Mouse (Mus musculus): ENCODE data around the gene Twf2.
"Not testable (repeated sequence)": the region's sequence is repeated elsewhere in the genome, so short reads cannot be mapped to it uniquely, and the experiment has no call there.

Twf2 gene

DNA sequence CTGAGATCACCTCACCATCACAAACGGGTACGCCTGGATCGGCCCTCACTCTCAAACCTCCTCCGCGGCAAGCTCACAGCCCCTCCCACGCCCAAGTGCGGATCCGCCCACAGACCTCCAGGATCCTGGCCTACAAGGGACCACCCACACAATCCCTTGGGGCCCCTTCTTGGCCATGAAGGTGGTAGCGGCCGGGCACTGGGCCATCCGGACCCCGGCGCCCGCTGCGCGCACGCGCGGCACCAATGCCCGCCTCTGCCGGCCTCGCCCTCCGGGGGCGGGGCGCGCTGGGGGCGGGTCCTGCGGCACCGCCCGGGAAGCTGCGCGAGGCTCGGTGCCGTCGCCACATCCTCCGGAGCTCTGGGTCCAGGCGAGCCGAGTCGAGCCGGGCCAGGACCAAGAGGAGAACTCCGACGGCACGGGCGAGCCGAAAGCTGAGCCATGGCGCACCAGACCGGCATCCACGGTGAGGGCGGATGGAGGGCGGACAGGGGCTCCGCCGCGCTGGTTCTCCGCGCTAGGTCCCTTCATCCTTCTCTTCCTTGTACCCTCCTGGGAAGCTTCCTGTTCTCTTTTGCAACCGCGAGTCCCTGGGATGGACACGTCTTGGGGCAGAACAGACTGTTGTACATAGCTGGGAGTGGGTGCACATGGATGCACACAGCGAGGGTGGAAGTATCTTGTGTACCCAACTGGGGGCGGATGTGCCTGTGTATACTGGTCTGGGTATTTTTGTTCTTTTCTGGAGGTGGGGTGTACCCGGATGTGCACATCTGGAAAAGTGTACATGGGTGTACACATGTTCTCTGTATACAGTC is at the start of gene Twf2:
Twf2 (plus strand) TSS at position 290 of the 818 bp plus-strand sequence.
- peak; percentile 95 for DNase-seq (ENCODE audit: low spot score)

DNA sequence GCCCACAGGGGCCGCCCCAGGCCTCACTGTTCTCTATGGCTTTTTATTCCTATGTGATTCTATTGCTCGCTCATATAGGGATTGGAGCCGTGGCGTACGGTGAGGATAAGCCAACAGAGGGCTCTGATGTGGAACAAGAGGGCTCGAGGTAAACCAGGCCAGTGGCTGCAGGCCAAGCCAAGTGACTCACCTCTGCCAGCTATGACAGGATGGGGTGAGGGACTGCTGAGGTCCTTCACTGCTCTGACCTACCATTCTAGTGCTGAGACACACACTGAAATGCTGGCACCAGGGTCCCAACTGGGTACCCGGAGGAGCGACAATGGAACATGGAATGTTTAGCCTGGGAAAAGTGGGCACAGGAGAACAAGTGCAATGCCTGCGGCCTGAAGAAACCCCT is 48.8 kb upstream of the Twf2 start:
- no peak for DNase-seq (ENCODE audit: low spot score)

DNA sequence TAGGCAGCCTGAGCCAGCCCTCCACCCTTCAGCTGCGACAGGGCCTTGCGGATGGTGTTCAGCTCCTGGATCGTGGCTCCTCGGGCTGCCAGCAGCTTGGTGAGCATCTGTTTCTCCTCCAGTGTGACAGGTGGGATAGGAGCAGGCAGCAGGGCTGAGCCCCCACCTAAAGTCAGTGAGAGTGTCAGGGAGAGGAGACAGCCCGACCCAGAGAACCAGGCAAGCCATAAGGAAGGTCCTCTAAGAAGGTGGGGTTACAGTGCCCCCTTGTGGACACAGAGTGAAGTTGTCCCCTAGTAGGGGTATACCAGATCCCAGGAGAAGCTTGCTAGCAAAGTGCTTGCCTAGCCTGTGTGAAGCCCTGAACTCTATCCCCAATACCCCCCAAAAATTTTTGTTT is 46.5 kb upstream of the Twf2 start:
- peak; percentile 89 for DNase-seq (ENCODE audit: low spot score)

DNA sequence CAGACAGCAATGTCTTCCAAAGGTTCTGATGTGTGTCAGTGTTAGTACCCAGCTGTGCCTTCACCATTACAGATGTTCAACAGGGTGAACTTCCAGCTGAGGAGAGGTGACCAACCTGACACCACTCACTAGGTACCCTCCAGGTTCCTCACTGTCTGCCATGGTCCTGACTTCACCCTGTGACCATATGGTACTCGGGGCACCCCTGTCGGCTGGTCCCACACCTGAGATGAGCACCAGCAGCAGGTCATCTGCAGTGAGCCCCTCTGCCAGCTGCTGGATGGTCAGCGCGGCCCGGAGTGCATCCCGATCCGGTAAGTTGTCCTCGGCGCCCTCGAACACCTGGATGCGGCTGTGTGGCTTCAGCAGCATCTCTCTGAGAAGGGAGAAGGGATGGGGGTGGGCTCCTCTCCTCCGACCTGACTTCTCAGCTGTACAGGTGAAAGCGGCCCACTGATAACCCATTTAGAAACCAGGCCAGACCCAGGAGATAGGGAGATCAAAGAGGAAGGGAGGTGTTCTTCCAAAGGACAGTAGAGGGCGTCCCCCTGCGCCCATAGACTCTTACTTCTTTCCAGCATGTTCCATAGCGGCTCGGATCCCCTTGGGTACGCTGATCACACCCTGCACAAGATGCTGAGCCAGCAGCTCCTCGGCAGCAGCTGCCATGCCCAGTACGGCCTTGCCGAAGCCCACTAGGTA is 45.8 kb upstream of the Twf2 start:
- no peak for DNase-seq (ENCODE audit: low spot score)

DNA sequence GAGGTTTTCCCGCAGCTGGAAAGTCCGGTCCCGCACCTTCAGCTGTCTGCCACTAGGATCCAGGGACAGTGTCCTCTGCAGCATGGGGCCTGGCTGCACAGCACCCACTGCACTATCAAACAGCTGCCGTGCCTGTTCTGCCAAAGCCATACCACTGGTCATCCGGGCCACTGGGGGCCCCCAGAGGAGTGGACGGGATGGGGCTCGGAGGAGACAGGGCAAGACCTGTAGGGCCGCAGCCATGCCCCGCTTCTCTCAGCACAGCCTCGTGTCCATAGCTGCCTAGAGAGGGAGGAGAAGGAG is 45.3 kb upstream of the Twf2 start:
- DNase-seq (ENCODE audit: low spot score): no peak

DNA sequence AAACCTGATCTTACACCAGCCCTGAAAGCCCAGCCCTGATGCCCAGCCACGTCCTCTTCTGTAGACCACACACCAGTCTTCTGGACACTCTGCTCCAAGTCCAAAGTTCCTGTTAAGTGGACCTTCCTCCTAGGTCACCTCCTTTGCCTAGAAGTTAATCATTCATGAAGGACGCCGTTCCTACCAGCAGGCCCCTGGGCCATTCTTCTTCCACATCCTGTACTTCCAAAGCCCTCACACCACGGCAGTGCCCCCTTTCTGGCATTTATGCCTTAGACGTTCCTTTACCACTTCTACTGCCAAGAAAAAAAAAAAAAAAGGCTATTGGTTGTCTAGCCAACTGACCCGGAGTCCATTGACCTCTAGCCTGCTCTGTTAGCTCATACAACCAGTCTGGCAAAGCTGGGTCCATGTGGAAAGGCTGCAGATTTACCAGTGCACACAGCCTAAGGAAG is 44.8 kb upstream of the Twf2 start, which contains the start of gene Glyctk:
Glyctk (minus strand) TSS at position 102 of the 455 bp plus-strand sequence.
- DNase-seq (ENCODE audit: low spot score): no peak

DNA sequence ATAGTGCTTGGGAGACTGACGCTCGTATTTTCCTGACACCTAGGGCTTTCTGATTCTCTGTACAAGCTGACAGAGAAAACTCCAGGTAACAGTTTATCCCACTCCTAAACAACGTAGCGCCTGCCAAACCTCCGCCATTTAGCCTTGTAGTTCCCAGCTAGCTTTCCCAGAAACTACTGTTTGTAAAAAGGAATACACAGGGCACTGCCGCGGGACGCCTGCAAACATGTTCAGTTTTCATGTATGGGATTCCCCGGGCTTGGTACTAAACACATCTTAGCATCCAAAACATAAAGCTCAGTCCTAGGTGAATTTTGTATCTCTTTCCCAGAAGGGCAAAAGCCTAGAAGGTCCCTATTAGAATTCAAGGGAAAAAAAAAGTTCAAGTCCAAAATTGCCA is 43.7 kb upstream of the Twf2 start:
- DNase-seq (ENCODE audit: low spot score): no peak

DNA sequence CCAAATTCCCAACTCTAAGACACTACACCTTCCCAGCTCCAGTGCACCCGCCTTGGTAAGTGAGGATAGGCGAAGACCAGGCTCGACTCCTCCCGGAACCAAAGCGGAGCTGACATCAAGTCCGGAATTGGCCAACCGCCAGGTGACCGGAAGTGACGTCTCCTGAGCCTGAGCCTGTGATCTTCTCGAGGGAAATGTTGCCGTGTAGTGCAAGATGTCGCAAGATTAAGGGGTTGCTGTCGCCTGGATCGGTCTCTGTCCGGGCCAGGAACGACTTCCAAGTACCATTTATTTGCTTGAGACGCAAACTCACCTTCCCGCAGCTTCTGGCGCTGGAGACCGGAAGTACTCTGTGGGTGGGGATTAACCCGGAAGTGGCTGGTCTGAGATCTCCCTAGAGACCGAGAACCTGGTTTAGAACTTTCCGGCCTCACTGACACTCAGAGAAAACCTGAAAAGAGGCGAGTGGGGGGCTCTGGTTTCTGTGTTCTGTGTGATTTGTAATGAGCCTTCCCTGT is 43.1 kb upstream of the Twf2 start:
- peak; percentile 95 for DNase-seq (ENCODE audit: low spot score)

DNA sequence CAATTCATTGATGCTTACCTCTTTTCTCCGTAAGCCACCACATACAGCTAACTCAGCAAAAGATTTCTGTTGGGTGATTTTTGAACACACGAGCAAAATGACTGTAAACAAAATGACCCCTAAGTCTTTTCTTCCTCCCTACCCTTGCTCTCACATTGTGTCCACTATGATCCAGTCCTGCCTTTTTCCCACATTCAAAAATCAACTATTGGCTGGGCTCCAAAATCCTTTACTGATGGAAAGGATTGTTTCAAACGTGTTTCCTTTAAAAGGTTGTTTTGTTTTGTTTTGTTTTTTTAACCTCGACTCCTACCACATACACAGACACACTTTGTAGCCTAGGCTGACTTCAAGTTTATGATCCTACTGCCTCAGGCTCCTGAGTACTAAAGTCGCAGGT is 42.5 kb upstream of the Twf2 start:
- no peak for DNase-seq (ENCODE audit: low spot score)

DNA sequence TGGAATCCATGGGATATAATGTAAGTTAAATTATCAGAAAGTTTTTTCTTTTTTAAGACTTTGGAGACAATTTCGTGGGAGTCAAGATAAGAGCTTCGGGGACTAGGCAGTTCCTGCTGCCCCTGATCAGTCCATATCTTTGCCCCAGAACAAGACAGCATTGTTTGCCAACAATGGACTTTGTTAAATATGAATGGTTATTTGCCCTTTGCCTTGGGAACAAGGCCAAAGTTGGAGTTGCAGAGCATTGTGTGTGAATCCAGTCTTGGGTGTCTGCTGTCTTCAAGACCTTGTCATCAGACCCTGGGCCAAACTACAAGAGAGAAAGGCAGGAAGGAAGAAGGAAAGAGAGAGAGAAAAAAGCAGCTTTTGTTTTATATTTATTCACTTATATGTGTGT is 36.2 kb upstream of the Twf2 start:
- DNase-seq (ENCODE audit: low spot score): no peak

DNA sequence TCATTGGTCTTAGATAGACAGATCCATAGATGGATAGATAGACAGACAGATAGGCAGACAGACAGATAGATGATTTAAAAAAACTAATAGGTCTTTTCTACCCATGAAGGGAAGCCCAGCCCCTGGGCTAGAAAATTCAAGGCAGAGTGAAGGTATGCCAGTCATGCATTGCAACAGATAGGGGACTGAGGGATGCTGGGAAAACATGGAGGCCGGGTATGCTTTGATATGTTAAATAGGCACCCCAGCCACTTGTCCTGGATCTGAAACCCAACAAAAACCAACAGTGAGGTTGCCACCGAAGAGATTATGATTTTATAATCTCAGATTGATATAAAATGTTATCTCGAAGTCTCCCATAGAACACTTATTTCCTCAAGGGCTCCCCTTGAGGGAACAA is 35.7 kb upstream of the Twf2 start:
- no peak for DNase-seq (ENCODE audit: low spot score)

DNA sequence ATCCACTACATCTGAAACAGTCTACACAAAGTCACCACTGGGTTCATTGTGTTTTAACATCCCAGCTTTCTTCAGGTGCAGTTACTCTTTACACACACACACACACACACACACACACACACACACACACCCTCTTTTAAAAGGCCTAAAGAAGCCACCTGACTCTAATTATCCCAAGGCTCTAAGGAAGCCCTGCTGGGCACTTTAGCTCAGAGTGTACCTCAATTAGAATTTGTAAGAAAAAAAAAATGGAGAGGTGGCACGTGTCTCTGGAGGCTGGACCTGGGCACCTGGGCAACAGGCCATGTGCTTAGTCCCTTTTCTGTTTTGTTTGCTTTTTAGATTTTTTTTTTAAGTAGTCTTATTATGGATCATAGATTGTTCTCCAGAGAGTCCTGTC is 35.2 kb upstream of the Twf2 start:
- DNase-seq (ENCODE audit: low spot score): no peak

DNA sequence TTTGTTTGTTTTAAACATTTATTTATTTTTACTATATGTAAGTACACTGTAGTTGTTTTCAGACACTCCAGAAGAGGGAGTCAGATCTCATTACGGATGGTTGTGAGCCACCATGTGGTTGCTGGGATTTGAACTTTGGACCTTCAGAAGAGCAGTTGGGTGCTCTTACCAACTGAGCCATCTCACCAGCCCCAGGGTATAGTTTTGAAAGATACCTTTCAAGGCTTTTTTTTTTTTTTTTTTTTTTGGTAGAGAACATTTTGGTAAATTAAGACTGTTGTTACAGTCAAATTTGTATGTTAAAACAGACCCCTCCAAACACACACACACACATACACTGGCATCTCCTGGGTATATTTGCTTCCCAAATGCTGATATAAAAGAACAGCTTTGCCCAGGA is 33.9 kb upstream of the Twf2 start:
- not testable (repeated sequence) for DNase-seq (ENCODE audit: low spot score)

DNA sequence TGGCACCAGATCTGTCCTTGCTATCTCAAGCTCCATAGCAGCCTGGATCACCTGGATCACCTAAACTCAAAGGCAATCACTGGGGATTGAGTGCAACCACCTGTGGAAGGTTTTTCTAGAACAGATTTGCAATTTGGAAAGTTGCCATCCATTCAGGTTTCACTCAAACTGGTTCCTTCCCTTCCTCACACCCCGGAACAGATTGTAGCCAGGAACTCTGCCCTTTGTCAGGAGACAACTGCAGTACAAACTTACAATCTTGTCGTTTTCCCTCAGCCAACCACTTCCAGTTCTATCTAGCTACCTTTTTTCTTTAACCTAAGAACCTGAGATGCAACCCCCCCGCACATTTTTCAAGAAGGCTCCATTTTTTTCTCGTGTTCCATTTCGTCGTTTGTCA is 33.0 kb upstream of the Twf2 start:
- no peak for DNase-seq (ENCODE audit: low spot score)

DNA sequence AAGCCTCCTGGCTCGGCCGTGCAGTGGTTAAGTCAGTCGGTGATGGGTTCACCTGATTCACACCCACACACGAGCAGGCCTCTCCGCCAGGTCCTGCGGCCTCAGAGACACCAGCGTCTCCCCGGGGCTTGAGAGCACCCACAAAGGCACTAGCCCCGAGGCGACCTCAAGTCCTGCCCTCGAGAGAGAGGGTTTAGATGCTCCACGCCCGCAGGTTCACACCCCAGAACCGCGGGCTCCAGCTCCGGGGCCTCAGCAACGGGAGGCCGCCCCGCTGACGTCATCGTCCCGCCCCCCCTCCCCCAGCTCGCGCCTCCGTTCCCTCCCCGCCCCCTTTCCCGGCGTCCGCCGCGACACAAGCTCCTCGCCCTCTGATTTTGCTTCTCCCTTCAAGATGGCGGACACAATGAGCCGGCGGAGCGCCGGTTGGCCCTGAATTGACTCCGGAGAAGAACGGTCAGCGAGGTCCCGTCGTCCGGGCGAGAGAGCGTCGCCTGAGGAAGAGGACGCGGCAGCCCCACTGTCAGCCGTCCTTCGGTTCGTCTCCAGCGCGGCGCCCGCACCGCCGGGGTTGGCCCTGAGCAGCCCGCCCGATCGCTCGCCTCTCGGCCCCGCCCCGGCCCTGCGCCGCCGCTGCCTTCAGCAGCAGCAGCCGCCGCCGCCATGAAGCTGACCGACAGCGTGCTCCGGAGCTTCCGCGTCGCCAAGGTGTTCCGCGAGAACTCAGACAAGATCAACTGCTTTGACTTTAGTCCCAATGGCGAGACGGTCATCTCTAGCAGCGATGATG is 32.2 kb upstream of the Twf2 start, which contains the start of gene Wdr82:
Wdr82 (plus strand) TSS at position 373 of the 790 bp plus-strand sequence.
- DNase-seq (ENCODE audit: low spot score): peak; percentile 93

DNA sequence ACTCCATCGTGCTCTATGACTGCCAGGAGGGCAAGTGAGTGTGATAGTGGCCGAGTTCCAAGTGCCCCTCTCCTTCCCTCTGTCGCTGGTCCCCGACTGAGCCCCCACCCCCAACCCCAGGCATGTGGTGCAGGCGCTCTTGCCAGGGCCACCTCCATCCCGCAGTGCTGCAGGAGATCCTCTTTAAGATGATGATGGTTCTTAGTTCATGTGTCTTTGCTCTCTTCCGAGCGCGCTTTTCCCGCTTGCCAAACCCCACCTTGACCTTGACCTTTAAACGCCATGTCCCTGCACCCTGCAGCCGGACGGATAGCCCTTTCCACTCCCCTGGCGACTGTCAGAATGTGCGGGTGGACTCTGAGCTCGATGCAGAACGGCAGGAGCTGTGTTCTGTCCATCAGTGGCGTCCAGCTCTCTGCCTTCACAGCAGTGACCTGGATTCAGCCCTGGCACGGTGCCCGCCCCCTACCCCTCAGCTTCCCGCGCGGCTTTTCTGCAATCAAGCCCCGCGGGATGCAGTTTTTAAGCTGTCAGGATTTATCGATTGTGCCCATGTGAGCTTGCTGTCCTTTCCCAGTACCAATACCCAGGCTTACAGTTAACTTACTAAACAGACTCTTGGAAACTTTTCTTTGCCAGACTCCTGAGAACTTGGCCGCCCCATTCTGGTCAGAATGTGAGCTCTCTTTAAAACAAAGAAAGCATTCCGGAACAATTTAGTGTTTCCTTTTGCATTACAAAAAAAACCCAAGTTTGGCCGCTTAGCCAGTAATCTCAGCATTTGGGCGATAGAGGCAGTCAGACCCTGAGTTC is 31.4 kb upstream of the Twf2 start:
- DNase-seq (ENCODE audit: low spot score): peak; percentile 68

DNA sequence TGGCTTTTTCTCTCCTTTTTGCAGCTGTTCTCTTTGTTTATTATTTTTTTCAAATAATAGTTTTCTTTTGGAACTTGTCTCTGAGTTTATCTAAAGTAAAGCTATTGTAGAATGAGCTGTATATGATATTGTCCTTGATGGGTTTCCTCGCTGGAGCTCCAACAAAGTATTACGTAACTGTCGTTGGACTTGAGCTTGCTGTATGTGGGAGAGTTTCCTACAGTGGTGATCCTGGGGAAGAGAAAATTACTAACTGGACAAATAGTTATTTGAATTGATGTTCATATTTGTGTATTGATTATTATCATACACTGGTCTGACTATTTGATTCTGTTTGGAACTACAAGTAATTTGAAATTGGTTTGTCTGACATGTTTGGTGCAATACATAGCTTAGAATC is 30.4 kb upstream of the Twf2 start:
- no peak for DNase-seq (ENCODE audit: low spot score)

DNA sequence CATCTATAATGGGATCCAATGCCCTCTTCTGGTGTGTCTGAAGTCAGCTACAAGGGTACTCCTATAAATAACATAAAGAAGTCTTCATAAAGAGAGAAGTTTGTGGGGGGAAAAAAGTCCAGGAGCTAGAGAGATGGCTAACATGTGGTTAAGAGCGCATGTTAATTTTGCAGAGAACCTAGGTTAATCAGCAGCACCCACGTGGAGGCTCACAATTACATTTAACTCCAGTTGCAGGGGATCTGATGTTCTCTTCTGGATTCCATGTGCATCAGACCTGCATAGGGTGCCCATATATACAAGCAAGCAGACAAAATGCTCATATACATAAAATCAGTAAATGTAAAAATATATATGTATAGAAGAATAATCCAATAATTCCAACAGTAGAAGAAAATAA is 29.5 kb upstream of the Twf2 start:
- no peak for DNase-seq (ENCODE audit: low spot score)

DNA sequence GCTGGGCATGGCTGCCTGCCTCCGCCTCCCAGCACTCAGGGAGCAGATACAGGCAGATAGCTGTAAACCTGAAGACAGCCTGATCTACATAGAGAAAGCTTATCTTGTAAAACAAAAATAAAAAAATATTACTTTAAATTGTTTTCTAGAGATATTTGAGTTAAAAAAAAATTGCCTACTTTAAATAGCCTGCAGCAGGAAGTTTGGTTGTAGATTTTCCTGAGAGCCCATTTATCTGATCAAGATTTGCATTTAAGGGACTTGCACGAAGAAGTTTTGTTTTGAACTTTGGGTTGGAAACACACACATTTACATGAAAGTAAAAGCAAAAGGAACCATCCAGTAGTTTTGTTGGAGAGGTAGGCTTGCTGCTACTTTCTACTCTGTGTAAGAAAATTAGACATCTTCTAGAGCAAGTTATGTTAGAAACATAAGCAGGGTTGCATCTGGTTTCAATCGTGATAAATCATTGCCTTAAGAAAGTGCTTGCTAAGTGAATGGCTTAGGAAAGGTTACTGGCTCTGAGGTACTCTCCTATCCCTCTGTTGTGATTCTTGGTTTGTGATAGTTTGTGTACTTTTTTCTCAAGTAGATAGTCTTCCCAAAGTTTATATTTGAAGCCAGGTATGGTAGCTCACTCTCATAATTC is 27.2 kb upstream of the Twf2 start:
- DNase-seq (ENCODE audit: low spot score): no peak

DNA sequence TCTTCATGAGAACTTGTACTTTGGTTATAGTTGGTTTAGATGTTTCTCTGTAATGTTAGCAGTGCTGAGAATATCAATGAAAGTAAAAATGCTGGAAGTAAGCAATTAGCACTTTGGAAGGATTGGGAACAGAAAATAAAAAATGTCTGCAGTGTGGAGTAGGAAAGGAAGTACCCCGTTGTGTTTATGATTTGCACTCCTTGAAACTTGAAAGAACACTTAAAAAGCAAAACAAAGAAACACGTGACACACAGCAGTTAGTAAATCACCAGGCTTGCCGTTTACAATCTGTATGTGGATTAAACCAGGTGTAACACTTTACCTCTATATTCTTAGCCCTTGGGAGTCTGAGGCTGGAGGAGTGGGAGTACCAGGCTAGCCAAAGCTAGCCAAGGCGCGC is 26.1 kb upstream of the Twf2 start:
- DNase-seq (ENCODE audit: low spot score): no peak

DNA sequence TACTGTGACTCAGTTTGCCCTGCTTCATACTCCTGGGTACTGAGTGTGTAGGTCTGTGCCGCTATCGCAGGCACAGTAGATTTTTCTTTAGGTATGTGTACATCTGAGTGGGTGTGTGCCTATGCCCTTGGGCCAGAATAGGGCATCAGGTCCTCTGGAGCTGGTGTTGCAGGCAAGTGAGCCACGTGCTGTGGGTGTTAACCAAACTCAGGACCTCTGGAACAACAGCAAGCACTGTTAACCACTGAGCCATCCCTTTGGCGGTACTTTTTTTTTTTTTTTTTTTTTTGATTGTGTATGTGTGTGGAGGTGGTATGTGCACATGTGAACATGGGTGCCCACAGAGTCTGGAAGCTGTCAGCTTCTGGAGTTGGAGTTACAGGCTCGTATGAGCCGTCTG is 25.1 kb upstream of the Twf2 start:
- DNase-seq (ENCODE audit: low spot score): no peak

All from embryo, embryonic 10.5 days (tissue).